Mouse (Mus musculus) liver, embryonic 14.5 days (tissue): Measurements from ENCODE around the gene Spocd1.

Source experiments
- CTCF ChIP-seq: IDR thresholded peaks from 2 replicates; pipeline ENCODE4 v1.5.1; 2016; ENCODE audit warnings: antibody characterized with exemption, low read depth, control low read depth
- EP300 ChIP-seq: IDR thresholded peaks from 2 replicates; pipeline ENCODE4 v1.6.1; 2016; ENCODE audit warnings: antibody characterized with exemption, low read depth

- no peak for TF ChIP-seq CTCF
- TF ChIP-seq EP300 = no peak
Observed at GRCm38 (mm10) chr4:129916159-129916558, 12.9 kb upstream of the Spocd1 start.
